Mouse (Mus musculus): ENCODE measurements around the gene Abi1.
A peak's percentile ranks its signal among the peaks of the same experiment; 100 is the strongest.
"Not testable (repeated sequence)": the region's sequence is repeated elsewhere in the genome, so short reads cannot be mapped to it uniquely, and the experiment has no call there.

The Abi1 gene

DNA sequence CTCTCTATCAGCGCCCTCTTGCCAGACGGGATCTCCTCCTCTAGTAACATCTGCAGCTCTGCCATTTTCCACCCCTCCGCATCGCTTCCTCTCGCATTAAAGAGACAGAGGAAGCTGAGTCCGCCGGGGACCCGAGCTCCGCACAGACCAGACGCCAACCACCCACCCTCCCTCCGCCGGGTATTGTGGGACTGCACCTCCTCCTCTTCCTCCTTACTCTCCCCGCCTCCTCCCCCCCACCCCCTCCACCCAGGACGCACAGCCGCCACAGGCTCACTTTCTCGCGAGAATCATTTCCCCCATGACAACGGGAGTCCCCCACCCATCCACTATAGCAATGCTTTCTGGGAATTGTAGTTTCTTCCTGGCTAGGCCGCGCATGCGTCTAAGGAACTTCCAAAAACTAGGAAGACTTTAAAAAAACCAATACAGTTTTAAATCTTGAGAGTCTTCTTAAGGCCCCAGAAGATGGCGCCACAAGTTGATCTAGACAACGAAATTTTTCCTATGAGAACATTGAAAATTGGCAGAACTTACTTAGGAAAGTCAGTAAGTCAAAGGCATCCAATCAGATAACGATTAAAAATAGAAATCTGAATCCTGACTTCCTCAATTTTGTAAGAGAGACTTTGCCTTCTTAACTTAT, at the start of gene Abi1:
TSS of gene Abi1 (minus strand) at position 241 of the 646 bp plus-strand sequence.
- peak; percentile 95 for DNase-seq

DNA sequence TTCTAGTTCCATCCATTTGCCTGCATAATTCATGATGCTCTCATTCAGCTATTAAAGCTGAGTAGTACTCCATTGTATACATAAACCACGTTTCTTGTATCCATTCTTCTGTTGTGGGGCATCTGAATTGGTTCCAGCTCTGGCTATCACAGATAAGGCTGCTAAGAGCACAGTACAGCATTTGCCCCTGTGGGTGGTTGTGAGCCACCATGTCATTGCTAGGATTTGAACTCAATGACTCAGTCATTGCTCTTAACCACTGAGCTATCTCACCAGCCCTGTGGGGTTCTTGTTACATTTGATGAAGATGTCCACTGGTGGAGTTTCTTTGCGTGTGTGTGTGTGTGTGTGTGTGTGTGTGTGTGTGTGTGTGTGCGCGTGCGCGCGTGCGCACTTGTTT, 44.5 kb upstream of the Abi1 start:
- DNase-seq, result no peak

DNA sequence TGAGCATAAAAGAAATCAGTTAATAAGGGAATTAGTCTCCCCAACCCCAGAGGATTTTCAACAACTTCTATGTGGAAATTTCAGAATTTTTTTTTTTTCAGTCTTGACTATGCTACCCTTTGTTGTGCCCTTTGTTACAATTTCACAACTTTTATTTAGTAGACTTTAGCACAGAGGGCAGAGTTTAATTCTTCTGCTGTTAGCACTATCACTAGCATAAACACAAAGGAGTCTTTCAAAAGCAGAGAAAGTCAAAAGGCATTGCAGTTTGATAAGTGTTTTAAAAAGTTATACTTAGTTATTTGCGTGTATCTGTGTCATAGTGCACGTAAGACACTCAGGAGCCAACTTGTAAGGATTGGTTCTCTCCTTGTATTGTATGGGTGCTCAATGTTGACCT, 38.5 kb upstream of the Abi1 start:
- no peak for DNase-seq

DNA sequence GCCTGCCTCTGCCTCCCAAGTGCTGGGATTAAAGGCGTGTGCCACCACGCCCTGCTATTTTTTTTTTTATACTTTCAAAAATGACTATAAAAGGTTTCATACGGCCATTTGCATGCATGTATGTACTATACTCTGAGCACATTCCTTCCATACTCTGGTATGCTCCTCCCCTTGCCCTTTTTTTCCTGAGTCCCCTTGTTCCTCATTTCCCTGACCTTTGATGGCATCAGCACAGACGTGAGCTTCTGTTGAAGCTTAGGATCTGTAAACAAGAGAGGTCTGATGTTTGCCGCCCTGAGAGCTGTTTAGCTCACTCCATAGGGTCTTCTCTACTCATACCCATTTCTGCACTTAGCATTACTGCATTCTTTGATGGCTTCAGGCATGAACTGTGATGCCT, 37.7 kb upstream of the Abi1 start:
- no peak for DNase-seq

DNA sequence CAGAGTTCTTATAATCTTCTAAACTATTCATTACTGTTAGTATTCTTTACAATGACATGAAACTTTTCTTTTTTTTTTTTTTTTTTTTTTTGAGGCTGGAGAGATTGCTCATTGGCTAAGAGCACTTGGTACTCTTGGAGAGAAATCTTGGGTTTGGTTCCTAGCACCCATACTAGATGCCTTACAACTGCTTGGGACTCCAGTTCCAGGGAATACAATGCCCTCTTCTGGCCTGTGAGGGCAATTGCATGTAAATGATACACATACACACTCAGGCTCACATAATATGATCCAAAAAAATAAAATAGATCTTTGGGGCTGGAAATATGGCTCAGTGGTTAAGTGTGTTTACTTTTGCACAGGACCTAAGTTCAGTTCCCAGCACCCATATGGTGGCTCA, 36.7 kb upstream of the Abi1 start:
- no peak for DNase-seq

DNA sequence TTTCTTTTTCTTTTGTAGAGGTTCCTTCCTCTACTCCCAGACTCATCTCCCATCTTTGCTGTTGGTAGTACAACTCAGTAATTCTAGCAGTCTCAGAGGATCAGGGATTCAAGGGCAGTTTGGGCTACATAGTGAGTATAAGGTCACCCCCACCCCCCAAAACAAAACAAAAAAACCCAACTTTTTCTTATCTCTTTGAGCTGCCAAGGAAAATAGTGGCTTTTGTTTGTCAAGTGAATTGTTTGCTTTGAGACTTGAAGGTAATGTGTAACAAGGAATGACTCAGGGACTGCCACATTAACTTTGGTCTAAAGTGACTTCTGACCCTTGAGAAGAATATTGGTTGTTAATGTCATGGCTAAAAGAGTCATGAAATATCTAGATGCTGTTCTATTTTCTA, 35.8 kb upstream of the Abi1 start:
- no peak for DNase-seq

DNA sequence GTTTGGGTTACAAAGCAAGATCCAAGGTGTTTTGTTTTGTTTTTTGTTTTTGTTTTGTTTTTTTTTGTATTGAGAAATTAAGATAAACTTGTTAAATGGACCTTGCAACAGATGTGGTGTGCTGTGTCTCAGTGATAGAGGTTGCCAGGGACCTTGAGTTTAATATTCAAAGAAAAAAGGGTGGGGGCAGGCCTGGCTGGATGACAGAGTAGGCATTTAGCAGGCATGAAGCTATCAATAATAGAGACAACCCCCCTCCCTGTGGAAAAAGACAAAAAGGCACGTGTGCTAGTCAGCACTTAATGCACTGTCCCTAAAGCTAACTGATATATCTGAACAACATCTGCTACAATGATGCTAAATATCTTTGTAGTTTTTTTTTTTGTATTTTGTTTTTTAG, 31.4 kb upstream of the Abi1 start:
- DNase-seq, result no peak

DNA sequence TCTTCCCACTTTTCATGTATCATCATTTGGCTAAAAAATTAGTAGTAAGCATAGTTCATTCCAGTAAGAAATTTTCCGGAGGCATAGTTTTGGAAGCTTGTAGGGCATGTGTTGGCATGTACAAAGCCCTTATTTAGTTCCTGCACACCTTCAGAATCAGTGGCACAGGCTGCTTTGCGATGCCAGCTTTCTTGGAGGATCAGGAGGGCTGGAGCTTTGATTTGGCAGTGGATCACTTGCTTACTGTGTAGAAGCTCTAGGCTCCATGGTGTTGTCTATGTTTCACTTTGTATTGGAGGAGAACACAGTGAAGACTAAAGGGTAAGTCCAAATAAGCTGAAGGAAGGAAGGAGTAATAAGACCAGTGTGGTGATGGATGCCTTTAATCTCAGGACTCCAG, 30.4 kb upstream of the Abi1 start:
- DNase-seq, result no peak

DNA sequence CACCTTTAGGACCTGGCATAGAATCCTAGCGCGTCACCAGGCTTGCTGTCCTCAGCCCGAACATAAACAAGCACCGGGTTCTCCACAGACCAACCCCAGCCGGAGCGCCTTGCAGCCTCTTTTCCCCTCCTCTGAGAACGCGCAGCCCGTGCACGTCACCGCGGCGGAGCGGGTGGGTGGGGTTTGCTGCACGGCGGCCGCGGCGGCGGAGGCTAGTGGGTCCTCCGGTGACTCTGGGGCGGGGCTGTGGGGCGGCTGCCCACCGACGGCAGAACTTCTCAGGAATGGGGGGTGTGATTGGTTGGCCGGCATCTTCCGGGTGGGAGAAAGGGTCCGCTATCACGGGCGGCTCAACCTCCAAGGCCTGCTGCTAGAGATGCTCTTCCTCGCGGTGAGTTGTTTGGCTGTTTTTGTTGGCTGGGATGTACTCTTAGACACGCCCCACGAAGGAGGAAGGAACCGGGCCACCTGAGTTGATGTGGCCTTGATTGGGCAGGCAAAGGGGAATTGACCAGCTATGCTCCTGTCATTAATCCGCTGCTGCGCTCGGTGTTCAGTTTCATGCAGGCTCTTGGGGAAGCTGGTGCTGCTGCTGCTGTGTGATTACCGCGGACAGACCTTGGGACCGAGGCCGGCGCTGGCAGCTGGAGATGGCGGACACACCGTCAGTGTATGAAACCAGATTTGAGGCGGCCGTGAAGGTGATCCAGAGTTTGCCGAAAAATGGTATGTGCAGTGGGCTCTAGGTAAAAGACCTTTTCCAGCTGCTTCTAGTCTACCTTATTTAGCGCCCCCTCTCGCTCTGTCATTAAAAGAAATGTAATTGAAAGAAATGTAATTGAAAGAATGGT, 29.1 kb upstream of the Abi1 start:
- DNase-seq, result peak; percentile 96

DNA sequence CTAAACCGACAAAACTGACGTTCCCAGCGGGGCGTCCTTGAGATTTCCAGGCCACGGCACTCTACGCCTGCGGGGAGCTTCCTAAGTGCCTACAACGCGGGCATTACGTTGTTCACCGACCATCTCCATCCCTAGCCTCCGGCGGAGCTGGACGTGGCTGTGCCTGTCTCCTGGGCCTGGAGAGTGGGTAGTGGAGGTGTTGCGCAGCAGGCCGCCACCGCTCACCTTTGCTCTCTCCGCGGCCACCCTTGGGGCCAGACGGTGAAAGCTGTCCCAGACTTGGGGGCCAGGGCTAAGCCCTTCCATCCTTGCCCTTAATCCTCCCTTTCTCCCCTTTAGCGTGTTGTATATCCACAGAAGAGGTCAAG, 28.3 kb upstream of the Abi1 start:
- no peak for DNase-seq

DNA sequence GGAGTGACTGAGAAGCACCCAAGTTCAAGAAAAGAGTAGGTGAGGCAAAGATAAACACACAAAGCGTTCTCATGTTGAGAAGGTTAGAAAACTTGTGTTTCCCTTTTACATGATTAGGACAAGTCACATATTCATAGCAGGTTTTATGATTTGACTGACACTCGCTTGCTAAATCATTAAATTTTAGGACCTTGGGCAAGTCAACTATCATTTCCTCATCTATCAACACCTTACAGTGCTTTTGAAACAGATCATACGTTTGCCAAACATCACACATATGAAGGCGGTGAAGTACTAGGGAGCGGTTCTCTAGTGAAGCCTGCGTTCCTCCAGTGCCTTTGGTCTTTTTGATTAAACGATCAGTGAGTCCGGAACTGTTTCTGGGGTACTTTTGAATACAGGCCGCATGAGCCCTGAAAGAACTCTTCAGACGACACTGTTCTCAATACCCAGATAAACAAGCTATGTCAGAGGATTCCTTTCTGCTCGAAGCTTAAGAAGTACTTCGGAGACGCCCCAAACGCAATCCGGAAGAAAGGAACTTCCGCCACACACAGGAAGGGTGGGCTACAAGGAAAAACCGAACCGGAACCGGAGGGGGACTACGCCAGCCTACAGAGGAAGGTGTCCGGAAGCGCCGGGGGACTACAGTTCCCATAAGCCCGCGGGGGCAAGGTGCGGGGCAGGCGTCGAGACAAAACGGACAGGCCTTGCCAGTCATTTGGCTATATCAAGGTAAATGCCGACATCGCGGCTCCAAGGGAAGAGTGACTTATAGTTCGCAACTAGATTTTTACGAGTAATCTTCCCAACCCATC, 27.7 kb upstream of the Abi1 start, which contains the start of gene Acbd5:
TSS of gene Acbd5 (plus strand) at position 616 of the 818 bp plus-strand sequence.
- peak; percentile 97 for DNase-seq

DNA sequence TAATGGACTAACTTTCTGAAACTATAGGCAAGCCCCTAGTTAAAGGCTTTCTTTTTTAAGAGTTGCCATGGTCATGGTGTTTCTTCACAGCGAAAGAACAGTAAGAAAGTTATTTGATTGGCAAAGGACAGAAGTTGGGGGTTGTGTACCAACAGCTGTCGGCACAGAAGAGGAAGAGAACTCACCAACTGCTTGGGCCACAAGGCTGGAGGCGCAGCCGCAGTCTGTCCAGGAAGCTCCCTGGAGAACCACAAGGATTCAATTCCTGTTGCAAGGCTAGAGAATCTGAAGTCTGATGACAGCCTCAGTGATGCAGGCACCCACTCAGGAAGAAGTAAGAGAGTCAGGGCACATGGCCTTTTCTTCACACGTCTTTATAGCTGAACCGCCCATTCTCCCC, 12.5 kb upstream of the Abi1 start:
- DNase-seq, result no peak

DNA sequence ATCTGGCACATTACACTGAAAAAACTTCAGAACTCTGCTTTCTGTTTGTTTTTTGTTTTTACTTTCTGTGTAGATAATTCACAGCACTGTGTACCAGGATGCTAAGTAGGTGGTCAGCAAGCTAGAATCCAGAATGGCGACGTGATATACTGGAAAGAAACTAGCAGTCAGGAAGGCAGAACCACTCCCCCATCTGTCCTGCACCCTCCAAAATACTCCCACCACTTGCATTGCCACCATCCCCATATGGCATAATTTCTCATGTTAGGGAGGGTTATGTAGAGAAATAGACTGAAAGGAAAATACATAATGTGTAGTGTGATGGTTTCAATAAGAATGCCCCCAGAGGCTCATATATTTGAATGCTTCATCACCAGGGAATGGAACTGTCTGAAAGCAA, 11.8 kb upstream of the Abi1 start:
- no peak for DNase-seq

DNA sequence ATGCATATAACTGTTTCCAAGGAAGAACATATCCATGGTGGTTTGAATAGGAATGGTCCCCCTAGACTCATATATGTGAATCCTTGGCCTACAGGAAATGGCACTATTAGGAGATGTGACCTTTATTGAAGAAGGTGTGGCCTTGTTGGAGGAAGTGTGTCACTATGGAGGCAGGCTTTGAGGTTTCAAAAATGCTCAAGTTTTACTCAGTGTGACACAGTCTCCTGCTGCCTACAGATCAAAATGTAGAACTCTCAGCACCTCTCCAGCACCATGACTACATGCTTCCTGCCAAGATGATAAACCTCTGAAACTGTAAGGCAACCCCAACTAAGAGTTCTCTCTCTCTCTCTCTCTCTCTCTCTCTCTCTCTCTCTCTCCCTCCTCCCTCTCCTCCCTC, 8.0 kb upstream of the Abi1 start:
- no peak for DNase-seq

DNA sequence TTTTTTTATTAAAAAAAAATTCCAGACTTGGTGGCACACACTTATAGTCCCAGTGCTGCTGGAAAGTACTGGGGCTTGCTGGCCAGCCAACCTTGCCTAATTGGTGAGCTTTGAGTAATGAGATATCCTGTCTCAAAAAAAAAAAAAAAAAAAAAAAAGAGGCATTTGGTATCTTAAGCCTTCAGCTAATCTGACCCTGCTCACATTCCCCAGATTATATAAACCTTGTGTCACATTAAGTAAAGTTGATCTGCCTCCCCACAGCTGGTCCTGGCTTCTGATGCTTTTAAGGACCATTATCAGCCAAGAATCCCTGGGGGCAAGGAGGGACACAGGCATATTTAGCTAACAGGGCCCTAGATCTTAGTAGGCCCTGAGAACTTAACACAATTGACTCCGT, 5.7 kb upstream of the Abi1 start:
- no peak for DNase-seq

DNA sequence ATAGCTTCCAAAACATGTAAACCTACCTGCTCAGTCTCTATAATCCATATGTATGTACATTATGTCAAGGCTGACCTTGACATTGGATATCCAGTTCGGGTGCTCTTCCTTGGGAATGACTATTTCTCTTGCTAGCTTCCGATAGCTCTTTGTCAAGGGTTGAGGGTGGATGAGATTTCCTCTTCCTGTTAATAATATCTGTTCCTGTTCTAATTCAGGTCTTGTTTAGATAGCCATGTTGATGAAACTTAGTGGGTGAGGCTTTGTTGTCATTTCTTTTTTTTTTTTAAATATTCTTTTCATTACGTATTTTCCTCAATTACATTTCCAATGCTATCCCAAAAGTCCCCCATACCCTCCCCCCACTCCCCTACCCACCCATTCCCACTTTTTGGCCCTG, 2.1 kb upstream of the Abi1 start:
- DNase-seq, result no peak

DNA sequence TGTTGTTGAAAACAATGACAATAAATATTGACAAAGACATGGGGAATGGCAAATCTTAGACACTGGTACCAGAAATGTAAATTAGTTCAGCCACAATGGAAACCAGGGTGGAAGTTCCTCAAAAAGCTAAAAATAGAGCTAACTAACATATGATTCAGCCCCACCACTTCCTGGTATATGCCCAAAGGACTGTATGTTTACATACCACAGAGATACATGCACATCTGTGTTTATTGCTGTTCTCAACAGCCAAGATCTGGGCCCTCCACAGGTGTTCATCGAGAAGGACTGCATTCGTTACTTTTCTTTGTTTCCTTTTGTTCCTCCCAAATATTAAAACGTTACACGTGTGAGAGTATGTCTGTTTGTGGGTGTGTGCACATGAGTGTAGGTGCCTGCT, 1.4 kb upstream of the Abi1 start:
- DNase-seq, result no peak

DNA sequence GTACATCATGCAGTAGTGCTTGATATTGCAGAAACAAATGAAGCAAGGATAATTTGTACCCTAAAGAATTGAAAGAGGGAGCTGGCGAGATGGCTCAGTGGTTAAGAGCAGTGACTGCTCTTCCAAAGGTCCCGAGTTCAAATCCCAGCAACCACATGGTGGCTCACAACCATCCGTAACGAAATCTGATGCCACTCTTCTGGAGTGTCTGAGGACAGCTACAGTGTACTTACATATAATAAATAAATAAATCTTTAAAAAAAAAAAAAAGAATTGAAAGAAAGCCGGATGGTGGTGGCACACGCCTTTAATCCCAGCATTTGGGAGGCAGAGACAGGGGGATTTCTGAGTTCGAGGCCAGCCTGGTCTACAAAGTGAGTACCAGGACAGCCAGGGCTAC, 649 bp upstream of the Abi1 start:
- not testable (repeated sequence) for DNase-seq

DNA sequence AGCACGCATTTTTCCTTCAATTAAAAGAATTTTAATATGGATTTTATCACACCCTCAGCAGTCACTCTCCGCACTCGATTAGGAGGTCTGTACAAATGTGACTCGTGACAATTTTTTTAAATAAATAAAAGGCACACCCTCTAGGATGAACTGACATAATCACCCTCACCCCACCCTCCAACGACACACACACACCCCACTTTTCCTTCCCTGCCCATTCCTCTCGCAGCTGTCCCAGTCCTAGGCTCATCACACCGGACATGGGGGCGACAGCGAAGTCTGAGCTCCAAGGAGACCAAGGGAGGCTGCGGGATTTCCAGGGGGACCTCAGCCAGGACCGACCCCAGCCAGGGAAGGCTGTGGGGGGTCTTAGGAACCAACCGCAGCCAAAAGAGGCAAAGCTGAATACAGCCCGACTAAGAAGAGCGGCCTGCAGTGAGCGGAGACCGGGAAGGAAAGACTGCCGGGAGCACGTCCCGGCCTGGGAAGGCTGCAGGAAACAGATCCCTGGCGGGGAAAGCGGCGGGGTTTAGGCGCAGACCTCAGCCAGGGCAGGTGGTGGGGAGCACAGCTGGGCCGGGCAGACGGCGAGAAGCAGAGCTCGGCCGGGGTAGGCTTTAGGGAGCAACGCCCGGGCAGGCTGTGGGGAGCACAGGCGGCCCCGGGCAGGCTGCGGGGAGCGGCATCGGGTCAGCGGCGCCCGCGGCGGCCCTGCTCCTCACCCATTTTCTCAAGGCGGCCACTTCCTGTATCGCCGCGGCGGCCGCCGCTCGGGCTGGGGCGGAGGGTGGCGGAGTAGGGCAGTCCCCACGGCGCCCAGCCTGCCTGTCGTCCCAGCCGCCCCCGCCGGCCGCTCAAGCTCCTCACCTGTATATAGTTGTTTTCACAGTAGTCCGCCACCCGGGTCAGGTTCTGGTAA, 700 bp downstream of the Abi1 start:
- DNase-seq, result no peak

DNA sequence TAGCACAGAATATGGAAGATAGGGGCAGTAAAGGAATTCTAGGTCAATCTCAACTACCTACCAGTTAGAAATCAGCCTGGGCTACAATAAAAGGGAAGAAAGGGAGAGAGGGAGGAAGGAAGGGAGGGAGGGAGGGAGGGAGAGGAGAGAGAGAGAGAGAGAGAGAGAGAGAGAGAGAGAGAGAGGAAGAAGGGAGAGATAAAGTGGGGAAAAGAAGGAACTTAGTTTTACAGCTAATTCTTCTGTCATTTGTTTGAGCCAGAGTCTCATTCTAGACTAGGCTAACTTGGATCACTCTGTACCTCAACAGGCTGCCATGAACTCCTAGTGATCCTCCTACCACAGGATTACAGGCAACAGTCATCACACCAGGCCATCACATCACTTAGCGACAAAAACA, 4.6 kb downstream of the Abi1 start:
- no peak for DNase-seq

DNA sequence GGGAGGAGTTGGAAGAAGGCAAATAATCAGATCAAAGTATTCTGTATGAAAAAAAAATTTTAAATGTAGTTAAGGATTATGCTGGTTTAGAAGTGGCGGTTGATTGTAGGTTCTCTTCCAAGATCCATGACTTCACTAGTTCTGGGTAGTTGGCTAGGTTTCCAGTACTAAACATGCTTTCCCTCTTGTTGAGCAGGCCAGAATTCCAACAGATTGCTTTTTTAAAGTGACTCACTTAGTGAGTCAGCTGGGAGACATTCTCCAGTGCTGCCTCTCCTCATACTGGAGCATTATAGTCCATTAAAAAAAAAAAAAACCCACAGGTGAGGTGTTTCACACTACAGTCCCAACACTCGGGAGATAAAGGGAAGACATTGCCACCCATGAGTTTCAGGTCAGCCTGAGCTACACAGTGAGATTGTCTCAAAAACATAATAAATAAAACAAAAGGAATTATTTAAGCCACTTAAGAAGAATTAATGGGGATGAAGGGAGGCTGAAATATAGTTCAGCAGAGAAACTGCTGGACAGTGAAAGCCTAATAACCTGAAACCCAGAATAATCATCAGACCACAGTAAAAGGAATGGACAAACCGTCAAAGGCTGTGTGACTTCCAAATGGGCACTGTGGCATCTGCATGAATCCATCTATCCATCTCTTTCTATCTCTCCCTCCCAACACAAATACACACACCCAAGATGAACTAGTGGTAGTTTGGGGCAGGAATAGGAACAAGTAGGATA, 5.2 kb downstream of the Abi1 start:
- no peak for DNase-seq

DNA sequence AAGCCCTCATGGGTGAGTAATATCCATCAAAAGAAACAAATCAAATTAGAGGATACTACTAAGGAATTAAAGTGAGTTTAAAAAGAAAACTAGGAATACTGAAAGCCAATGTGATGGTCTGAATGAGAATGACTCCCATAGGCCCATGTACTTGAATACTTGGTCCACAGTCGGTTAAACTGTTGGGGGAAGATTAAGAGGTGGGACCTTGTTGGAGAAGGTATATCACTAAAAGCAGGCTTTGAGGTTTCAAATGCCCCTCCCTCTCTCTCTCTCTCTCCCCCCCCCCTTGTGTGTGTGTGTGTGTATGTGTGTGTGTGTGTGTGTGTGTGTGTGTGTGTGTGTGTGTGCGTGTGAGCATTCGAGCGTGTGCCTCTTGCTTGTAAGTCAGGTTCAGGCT, 9.4 kb downstream of the Abi1 start:
- no peak for DNase-seq
